Mouse (Mus musculus): Measurements from ENCODE around the gene Nup214. TPM values are rescaled to one million over a fixed set of nuclear protein-coding genes. Genes with fewer than 3 reads are reported as not detected.

Nup214 gene
- 48.2 and 59.9 TPM in 2 replicates for polyA plus RNA-seq (2014; fragmentation: Nextera tagmentation; extraction: Ambion mirVana)

DNA sequence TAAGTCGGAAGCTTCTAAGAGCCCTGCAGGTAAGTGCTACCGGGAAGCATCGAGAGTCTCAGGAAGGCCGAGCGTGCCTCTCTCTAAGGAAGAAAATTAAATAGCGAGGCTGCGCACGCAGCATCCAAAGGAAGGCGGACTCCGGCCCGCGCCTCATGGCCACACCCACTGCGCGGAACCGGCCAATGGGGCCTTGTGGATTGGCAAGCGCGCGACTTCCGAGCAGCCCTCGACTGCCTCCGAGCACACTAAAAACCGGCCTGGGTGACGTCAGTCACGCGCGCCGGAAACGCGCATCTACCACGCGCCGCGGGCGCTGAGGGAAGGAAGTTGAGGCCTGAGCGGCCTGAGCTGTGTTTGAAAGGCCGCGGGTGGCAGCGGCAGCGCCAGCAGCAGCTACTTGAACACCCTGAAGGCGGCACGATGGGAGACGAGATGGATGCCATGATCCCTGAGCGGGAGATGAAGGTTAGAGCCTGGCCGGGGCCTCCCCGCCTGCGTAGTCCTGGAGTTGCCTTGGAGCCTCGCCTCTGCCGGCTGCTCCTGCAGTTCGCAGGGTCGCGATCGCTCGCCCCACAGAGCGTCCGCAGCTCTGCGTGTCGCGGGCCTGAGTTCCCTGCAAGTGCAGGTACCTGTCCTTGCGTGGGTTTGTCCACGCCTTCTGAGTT, at the start of gene Nup214:
Gene Nup214, plus strand, starts transcription at position 296 of the 668 bp plus-strand sequence.
- Histone ChIP-seq H3K4me3 (replicated peaks; ENCODE audit: low read depth, low read length) (peak within 1 kb of the TSS; percentile 92), H3K4me2 (ENCODE audit: low read length) (peak within 1 kb of the TSS; percentile 93), H3K27me3 (ENCODE audit: control insufficient read depth, insufficient read depth, low read length) (no peaks in the 10 kb centered on the region), H3K9ac (replicated peaks; ENCODE audit: low read length) (peak within 1 kb of the TSS; percentile 90), H3K27ac (replicated peaks; ENCODE audit: low read depth, low read length) (peak within 1 kb of the TSS; percentile 79), H3K9me3 (ENCODE audit: control insufficient read depth, low read length) (no peaks in the 10 kb centered on the region), H3K4me1 (ENCODE audit: control insufficient read depth, insufficient read depth, low read length) (peaks cover 7% of the 10 kb centered on the region), H3K36me3 (ENCODE audit: control insufficient read depth, insufficient read depth, low read length) (peaks cover 49% of the 10 kb centered on the region)
- ATAC-seq (ENCODE audit: low FRiP score, low TSS enrichment) (peak; percentile 100), DNase-seq (peak; percentile 100)
- under 1% methylated on average over 60 of the region's 60 CpGs for WGBS

DNA sequence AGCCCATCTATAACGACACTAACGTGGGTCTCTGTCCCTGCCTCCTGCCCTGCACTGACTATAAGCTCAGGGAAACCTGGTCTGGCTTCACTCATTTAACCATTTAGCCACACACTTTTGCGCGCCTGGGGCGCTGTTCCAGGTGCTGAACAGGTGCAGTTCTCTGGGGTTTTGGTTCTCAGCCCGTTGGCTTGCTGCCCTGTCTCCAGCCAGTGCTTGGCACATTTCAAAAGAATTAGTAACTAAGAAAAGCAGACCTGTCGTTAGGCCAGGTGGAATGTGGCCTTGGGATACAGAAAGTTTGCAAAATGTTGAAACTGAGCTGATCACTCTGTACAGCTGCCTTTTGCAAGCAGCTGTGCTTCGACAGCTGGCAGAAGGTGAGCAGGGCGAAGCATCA, 49.4 kb upstream of the Nup214 start:
- Histone ChIP-seq H3K4me3 (replicated peaks; ENCODE audit: low read depth, low read length) (no peak overlapping the region), H3K27me3 (ENCODE audit: control insufficient read depth, insufficient read depth, low read length) (no peaks in the 10 kb centered on the region), H3K27ac (replicated peaks; ENCODE audit: low read depth, low read length) (no peak overlapping the region), H3K9me3 (ENCODE audit: control insufficient read depth, low read length) (no peaks in the 10 kb centered on the region), H3K4me2 (ENCODE audit: low read length) (no peak overlapping the region), H3K36me3 (ENCODE audit: control insufficient read depth, insufficient read depth, low read length) (no peaks in the 10 kb centered on the region), H3K4me1 (ENCODE audit: control insufficient read depth, insufficient read depth, low read length) (0 out of 2 replicates have a peak, but pooled peaks cover 8% of the 10 kb centered on the region), H3K9ac (replicated peaks; ENCODE audit: low read length) (no peak overlapping the region)
- 35% methylated on average over 9 of the region's 9 CpGs for WGBS
- DNase-seq (no peak), ATAC-seq (ENCODE audit: low FRiP score, low TSS enrichment) (no peak)

GRCm38 (mm10) chr2:31925936-31926335, 48.3 kb upstream of the Nup214 start:
- Histone ChIP-seq H3K36me3 (ENCODE audit: control insufficient read depth, insufficient read depth, low read length) (no peaks in the 10 kb centered on the region), H3K9ac (replicated peaks; ENCODE audit: low read length) (no peak overlapping the region), H3K27me3 (ENCODE audit: control insufficient read depth, insufficient read depth, low read length) (no peaks in the 10 kb centered on the region), H3K4me1 (ENCODE audit: control insufficient read depth, insufficient read depth, low read length) (0 out of 2 replicates have a peak, but pooled peaks cover 3% of the 10 kb centered on the region), H3K4me3 (replicated peaks; ENCODE audit: low read depth, low read length) (no peak overlapping the region), H3K9me3 (ENCODE audit: control insufficient read depth, low read length) (no peaks in the 10 kb centered on the region), H3K4me2 (ENCODE audit: low read length) (no peak overlapping the region), H3K27ac (replicated peaks; ENCODE audit: low read depth, low read length) (no peak overlapping the region)
- 58% methylated on average over 4 of the region's 4 CpGs for WGBS
- DNase-seq (no peak), ATAC-seq (ENCODE audit: low FRiP score, low TSS enrichment) (no peak)

DNA sequence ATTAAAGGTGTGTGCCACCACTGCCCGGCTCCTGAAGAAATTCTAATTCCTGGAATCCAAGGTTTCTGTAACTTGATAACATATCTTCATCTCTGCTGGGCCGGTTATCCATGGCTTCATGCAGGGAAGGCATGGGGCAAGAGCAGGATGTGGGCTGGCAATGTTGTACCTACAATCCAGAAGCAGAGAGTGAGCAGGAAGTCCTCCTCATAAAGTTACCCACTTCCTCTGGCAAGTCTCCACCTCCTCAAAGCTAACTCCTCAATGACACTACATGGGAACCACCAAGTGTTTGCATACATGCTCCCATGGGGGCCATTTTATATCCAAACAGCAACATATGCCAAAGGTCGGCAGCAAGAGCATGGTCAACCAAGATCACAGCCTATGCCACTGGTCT, 44.6 kb upstream of the Nup214 start:
- no peak overlapping the region for H3K27ac ChIP-seq (replicated peaks; ENCODE audit: low read depth, low read length)
- WGBS = 88% methylated on average over 3 of the region's 3 CpGs
- no peaks in the 10 kb centered on the region for H3K36me3 ChIP-seq (ENCODE audit: control insufficient read depth, insufficient read depth, low read length)
- H3K9ac ChIP-seq (replicated peaks; ENCODE audit: low read length) = no peak overlapping the region
- no peaks in the 10 kb centered on the region for H3K9me3 ChIP-seq (ENCODE audit: control insufficient read depth, low read length)
- H3K4me3 ChIP-seq (replicated peaks; ENCODE audit: low read depth, low read length) = no peak overlapping the region
- DNase-seq (no peak), ATAC-seq (ENCODE audit: low FRiP score, low TSS enrichment) (no peak)
- no peak overlapping the region for H3K4me2 ChIP-seq (ENCODE audit: low read length)
- H3K27me3 ChIP-seq (ENCODE audit: control insufficient read depth, insufficient read depth, low read length) = no peaks in the 10 kb centered on the region
- H3K4me1 ChIP-seq (ENCODE audit: control insufficient read depth, insufficient read depth, low read length) = no peaks in the 10 kb centered on the region

- Histone ChIP-seq H3K27ac (replicated peaks; ENCODE audit: low read depth, low read length) (no peak overlapping the region), H3K36me3 (ENCODE audit: control insufficient read depth, insufficient read depth, low read length) (no peaks in the 10 kb centered on the region), H3K4me2 (ENCODE audit: low read length) (no peak overlapping the region), H3K9me3 (ENCODE audit: control insufficient read depth, low read length) (no peaks in the 10 kb centered on the region), H3K4me1 (ENCODE audit: control insufficient read depth, insufficient read depth, low read length) (no peaks in the 10 kb centered on the region), H3K4me3 (replicated peaks; ENCODE audit: low read depth, low read length) (no peak overlapping the region), H3K9ac (replicated peaks; ENCODE audit: low read length) (no peak overlapping the region), H3K27me3 (ENCODE audit: control insufficient read depth, insufficient read depth, low read length) (no peaks in the 10 kb centered on the region)
- WGBS = 41% methylated on average over 4 of the region's 4 CpGs
- ATAC-seq (ENCODE audit: low FRiP score, low TSS enrichment) (no peak), DNase-seq (no peak)
Observed at GRCm38 (mm10) chr2:31934551-31934950, 39.7 kb upstream of the Nup214 start.

GRCm38 (mm10) chr2:31935054-31935453, 39.2 kb upstream of the Nup214 start:
- Histone ChIP-seq H3K4me3 (replicated peaks; ENCODE audit: low read depth, low read length) (no peak overlapping the region), H3K27ac (replicated peaks; ENCODE audit: low read depth, low read length) (no peak overlapping the region), H3K9me3 (ENCODE audit: control insufficient read depth, low read length) (no peaks in the 10 kb centered on the region), H3K27me3 (ENCODE audit: control insufficient read depth, insufficient read depth, low read length) (no peaks in the 10 kb centered on the region), H3K36me3 (ENCODE audit: control insufficient read depth, insufficient read depth, low read length) (no peaks in the 10 kb centered on the region), H3K9ac (replicated peaks; ENCODE audit: low read length) (no peak overlapping the region), H3K4me1 (ENCODE audit: control insufficient read depth, insufficient read depth, low read length) (no peaks in the 10 kb centered on the region), H3K4me2 (ENCODE audit: low read length) (no peak overlapping the region)
- DNase-seq (no peak), ATAC-seq (ENCODE audit: low FRiP score, low TSS enrichment) (no peak)
- WGBS = 64% methylated on average over 4 of the region's 4 CpGs

- Histone ChIP-seq H3K9me3 (ENCODE audit: control insufficient read depth, low read length) (no peaks in the 10 kb centered on the region), H3K4me1 (ENCODE audit: control insufficient read depth, insufficient read depth, low read length) (no peaks in the 10 kb centered on the region), H3K4me2 (ENCODE audit: low read length) (no peak overlapping the region), H3K27ac (replicated peaks; ENCODE audit: low read depth, low read length) (no peak overlapping the region), H3K36me3 (ENCODE audit: control insufficient read depth, insufficient read depth, low read length) (no peaks in the 10 kb centered on the region), H3K4me3 (replicated peaks; ENCODE audit: low read depth, low read length) (no peak overlapping the region), H3K9ac (replicated peaks; ENCODE audit: low read length) (no peak overlapping the region), H3K27me3 (ENCODE audit: control insufficient read depth, insufficient read depth, low read length) (no peaks in the 10 kb centered on the region)
- DNase-seq (no peak), ATAC-seq (ENCODE audit: low FRiP score, low TSS enrichment) (no peak)
- 91% methylated on average over 1 of the region's 1 CpGs for WGBS
Observed at GRCm38 (mm10) chr2:31938298-31938697, 35.9 kb upstream of the Nup214 start.

GRCm38 (mm10) chr2:31943011-31943410, 31.2 kb upstream of the Nup214 start:
- H3K4me2 ChIP-seq (ENCODE audit: low read length) = no peak overlapping the region
- no peak overlapping the region for H3K4me3 ChIP-seq (replicated peaks; ENCODE audit: low read depth, low read length)
- H3K36me3 ChIP-seq (ENCODE audit: control insufficient read depth, insufficient read depth, low read length) = no peaks in the 10 kb centered on the region
- WGBS = 76% methylated on average over 4 of the region's 4 CpGs
- DNase-seq (no peak), ATAC-seq (ENCODE audit: low FRiP score, low TSS enrichment) (no peak)
- H3K27me3 ChIP-seq (ENCODE audit: control insufficient read depth, insufficient read depth, low read length) = no peaks in the 10 kb centered on the region
- H3K9me3 ChIP-seq (ENCODE audit: control insufficient read depth, low read length) = no peaks in the 10 kb centered on the region
- no peak overlapping the region for H3K9ac ChIP-seq (replicated peaks; ENCODE audit: low read length)
- no peaks in the 10 kb centered on the region for H3K4me1 ChIP-seq (ENCODE audit: control insufficient read depth, insufficient read depth, low read length)
- H3K27ac ChIP-seq (replicated peaks; ENCODE audit: low read depth, low read length) = no peak overlapping the region

- 86% methylated on average over 2 of the region's 2 CpGs for WGBS
- Histone ChIP-seq H3K9me3 (ENCODE audit: control insufficient read depth, low read length) (no peaks in the 10 kb centered on the region), H3K27me3 (ENCODE audit: control insufficient read depth, insufficient read depth, low read length) (peaks cover 8% of the 10 kb centered on the region; the same call in 1 of the 2 replicates), H3K4me3 (replicated peaks; ENCODE audit: low read depth, low read length) (no peak overlapping the region), H3K9ac (replicated peaks; ENCODE audit: low read length) (no peak overlapping the region), H3K4me2 (ENCODE audit: low read length) (no peak overlapping the region), H3K27ac (replicated peaks; ENCODE audit: low read depth, low read length) (no peak overlapping the region), H3K36me3 (ENCODE audit: control insufficient read depth, insufficient read depth, low read length) (no peaks in the 10 kb centered on the region), H3K4me1 (ENCODE audit: control insufficient read depth, insufficient read depth, low read length) (peaks cover 2% of the 10 kb centered on the region)
- DNase-seq (no peak), ATAC-seq (ENCODE audit: low FRiP score, low TSS enrichment) (no peak)
Observed at GRCm38 (mm10) chr2:31945580-31945979, 28.7 kb upstream of the Nup214 start.

Measured in midbrain, embryonic 14.5 days (tissue).